Mouse (Mus musculus) intestine, embryonic 15.5 days (tissue): ENCODE data around the gene B3gnt7. TPM values are rescaled to one million over a fixed set of nuclear protein-coding genes. Genes with fewer than 3 reads are reported as not detected.
"Not testable (repeated sequence)": the region's sequence is repeated elsewhere in the genome, so short reads cannot be mapped to it uniquely, and the experiment has no call there.

Experiments
- ATAC-seq: fragments of 200-750 bp; cut with Nextera tagmentation; 2 replicates; pipeline ENCODE4 v1.8.0; 2017; ENCODE audit warnings: moderate TSS enrichment, moderate library complexity
- H3K27ac ChIP-seq: fragments of 300-500 bp; sonication (generic); 2 replicates; pipeline ENCODE4 v1.5.1; 2015; ENCODE audit warnings: mild to moderate bottlenecking, inconsistent platforms
- H3K27me3 ChIP-seq: fragments of 300-500 bp; sonication (generic); replicated peaks from 2 replicates; pipeline ENCODE4 v1.6.1; 2015; ENCODE audit warnings: inconsistent platforms
- H3K36me3 ChIP-seq: fragments of 300-500 bp; sonication (generic); 2 replicates; pipeline ENCODE4 v1.6.1; 2015; ENCODE audit warnings: inconsistent platforms
- H3K4me1 ChIP-seq: fragments of 300-500 bp; sonication (generic); replicated peaks from 2 replicates; pipeline ENCODE4 v1.6.1; 2015; ENCODE audit warnings: inconsistent platforms
- H3K4me2 ChIP-seq: fragments of 300-500 bp; sonication (generic); replicated peaks from 2 replicates; pipeline ENCODE4 v1.6.1; 2015; ENCODE audit warnings: mild to moderate bottlenecking, inconsistent platforms
- H3K4me3 ChIP-seq: fragments of 300-500 bp; sonication (generic); replicated peaks from 2 replicates; pipeline ENCODE4 v1.5.1; 2015; ENCODE audit warnings: inconsistent platforms
- H3K9ac ChIP-seq: fragments of 300-500 bp; sonication (generic); 2 replicates; pipeline ENCODE4 v1.6.1; 2015; ENCODE audit warnings: inconsistent platforms
- H3K9me3 ChIP-seq: fragments of 300-500 bp; sonication (generic); 2 replicates; pipeline ENCODE4 v1.6.1; 2016; ENCODE audit warnings: inconsistent platforms
- WGBS: fragments of 180-500 bp; shearing (Covaris S2); methylation state at CpG from one replicate; pipeline ENCODE4 v1.1.7; 2015; 5-methylcytosine and 5-hydroxymethylcytosine counted together
- polyA plus RNA-seq: library from polyadenylated mRNA; unstranded; fragments of >200 nt; fragmentation: Nextera tagmentation; extraction: Ambion mirVana; gene quantifications from 2 replicates; pipeline ENCODE4 v1.2.1, GENCODE M21; 2015

B3gnt7 gene
- polyA plus RNA-seq, 1 experiment from 2014 or later = 6.6 TPM

GRCm38 (mm10) chr1:86339156-86339812 lies 36.7 kb downstream of the B3gnt7 start:
- Histone ChIP-seq H3K27me3 (no peaks in the 10 kb centered on the region), H3K4me2 (no peak overlapping the region), H3K4me3 (no peak overlapping the region), H3K27ac (no peak overlapping the region), H3K9ac (no peak overlapping the region), H3K9me3 (no peaks in the 10 kb centered on the region), H3K36me3 (no peaks in the 10 kb centered on the region), H3K4me1 (no peaks in the 10 kb centered on the region)
- WGBS = 27% methylated on average over 4 of the region's 4 CpGs
- ATAC-seq = peak; percentile 65; the same call in 1 of the 2 replicates

- H3K27me3 ChIP-seq, H3K9me3 ChIP-seq, H3K4me3 ChIP-seq, H3K4me1 ChIP-seq, H3K9ac ChIP-seq, H3K4me2 ChIP-seq, H3K27ac ChIP-seq, ATAC-seq, H3K36me3 ChIP-seq: not testable (repeated sequence)
- WGBS = 83% methylated on average over 2 of the region's 2 CpGs
Measured at GRCm38 (mm10) chr1:86341096-86341495, 38.5 kb downstream of the B3gnt7 start.

- WGBS = 87% methylated on average over 2 of the region's 2 CpGs
- Histone ChIP-seq H3K9ac (no peak overlapping the region), H3K4me2 (no peak overlapping the region), H3K9me3 (no peaks in the 10 kb centered on the region), H3K4me3 (no peak overlapping the region), H3K27me3 (no peaks in the 10 kb centered on the region), H3K4me1 (no peaks in the 10 kb centered on the region), H3K27ac (no peak overlapping the region), H3K36me3 (no peaks in the 10 kb centered on the region)
- no peak for ATAC-seq
Measured at GRCm38 (mm10) chr1:86342371-86342770, 39.7 kb downstream of the B3gnt7 start.

DNA sequence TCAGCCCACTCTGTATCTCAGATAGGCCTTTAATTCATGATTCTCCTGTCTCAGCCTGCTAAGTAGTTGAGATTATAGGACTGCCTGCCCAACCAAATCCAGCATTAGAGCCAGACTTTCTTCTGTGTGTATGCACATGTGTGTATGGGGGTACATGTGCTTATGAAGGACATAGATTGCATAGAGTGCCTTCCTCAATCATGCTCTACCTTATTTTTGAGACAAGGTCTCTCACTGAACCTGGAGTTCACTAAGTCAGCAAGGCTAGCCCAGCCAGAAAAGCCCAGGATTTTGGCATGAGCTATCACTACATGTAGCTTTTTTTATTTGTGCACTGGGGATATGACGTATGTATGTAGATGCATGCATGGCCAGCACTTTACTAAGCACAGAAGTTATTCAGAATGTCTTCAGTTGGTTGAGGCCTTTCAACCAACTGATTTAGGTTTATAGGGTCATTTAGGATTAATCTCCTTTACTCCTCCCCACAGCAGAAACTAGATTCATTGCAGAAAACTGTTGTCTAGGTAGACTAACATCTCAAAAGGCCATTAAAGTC lies 40.5 kb downstream of the B3gnt7 start:
- 92% methylated on average over 1 of the region's 1 CpGs for WGBS
- H3K4me1 ChIP-seq = no peaks in the 10 kb centered on the region
- ATAC-seq = no peak
- H3K9me3 ChIP-seq = no peaks in the 10 kb centered on the region
- no peaks in the 10 kb centered on the region for H3K27me3 ChIP-seq
- H3K27ac ChIP-seq = no peak overlapping the region
- no peak overlapping the region for H3K9ac ChIP-seq
- H3K4me3 ChIP-seq = no peak overlapping the region
- no peak overlapping the region for H3K4me2 ChIP-seq
- H3K36me3 ChIP-seq = peaks cover 3% of the 10 kb centered on the region; the same call in 1 of the 2 replicates

DNA sequence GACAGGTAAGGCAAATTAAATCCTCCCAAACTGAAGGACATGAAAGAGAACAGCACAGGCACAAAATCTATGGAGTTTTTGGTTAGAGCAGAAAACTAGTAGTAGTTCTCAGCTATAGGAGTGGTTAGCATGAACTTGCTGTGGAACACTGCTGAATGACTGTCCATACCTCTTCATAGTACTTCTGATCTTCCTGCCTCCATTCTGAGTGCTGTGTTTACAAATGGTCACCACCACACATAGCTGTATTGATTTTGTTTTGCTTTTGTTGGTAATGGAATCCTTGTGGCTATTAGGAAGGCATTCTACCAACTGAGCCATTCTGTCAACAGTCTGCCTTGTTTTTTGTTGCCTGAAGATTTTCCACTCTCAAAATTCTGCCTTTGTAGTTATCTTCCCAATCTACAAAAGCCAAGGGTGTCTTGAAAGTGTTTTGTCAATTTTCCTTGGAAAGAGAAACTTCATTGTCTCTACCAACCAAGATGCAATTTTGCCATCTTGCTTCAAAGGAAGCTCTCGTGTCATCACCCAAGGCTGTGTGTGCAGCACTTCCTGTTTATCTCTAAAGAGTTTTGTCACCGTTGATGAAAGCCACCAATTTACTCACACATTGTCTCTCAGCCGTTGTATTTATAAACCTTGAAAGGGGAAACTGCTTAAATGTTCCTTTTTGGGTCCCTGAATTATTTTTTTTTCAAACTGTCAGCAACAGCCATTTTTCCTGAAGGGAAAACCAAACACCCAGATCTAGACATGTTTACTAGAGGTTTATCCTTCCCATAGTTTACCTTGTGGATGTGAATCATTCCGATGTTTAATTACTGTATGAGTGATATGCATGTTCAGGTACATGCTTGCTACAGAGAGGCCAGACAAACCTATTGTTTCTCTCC lies 41.6 kb downstream of the B3gnt7 start:
- Histone ChIP-seq H3K4me2 (no peak overlapping the region), H3K27ac (no peak overlapping the region), H3K36me3 (peaks cover 13% of the 10 kb centered on the region), H3K4me3 (no peak overlapping the region), H3K9me3 (no peaks in the 10 kb centered on the region), H3K9ac (no peak overlapping the region), H3K27me3 (no peaks in the 10 kb centered on the region), H3K4me1 (no peaks in the 10 kb centered on the region)
- WGBS = 54% methylated on average over 4 of the region's 4 CpGs
- no peak for ATAC-seq

GRCm38 (mm10) chr1:86345069-86345468 lies 42.4 kb downstream of the B3gnt7 start:
- peaks cover 20% of the 10 kb centered on the region for H3K36me3 ChIP-seq
- ATAC-seq = no peak
- no peaks in the 10 kb centered on the region for H3K4me1 ChIP-seq
- no peaks in the 10 kb centered on the region for H3K9me3 ChIP-seq
- H3K4me2 ChIP-seq = no peak overlapping the region
- H3K27ac ChIP-seq = no peak overlapping the region
- H3K4me3 ChIP-seq = no peak overlapping the region
- no peaks in the 10 kb centered on the region for H3K27me3 ChIP-seq
- H3K9ac ChIP-seq = no peak overlapping the region
- 93% methylated on average over 4 of the region's 4 CpGs for WGBS

GRCm38 (mm10) chr1:86345956-86346355 lies 43.3 kb downstream of the B3gnt7 start:
- H3K27me3 ChIP-seq = no peaks in the 10 kb centered on the region
- no peak overlapping the region for H3K27ac ChIP-seq
- no peak for ATAC-seq
- H3K4me3 ChIP-seq = no peak overlapping the region
- no peak overlapping the region for H3K9ac ChIP-seq
- no peaks in the 10 kb centered on the region for H3K4me1 ChIP-seq
- 91% methylated on average over 4 of the region's 4 CpGs for WGBS
- no peak overlapping the region for H3K4me2 ChIP-seq
- no peaks in the 10 kb centered on the region for H3K9me3 ChIP-seq
- H3K36me3 ChIP-seq = peaks cover 28% of the 10 kb centered on the region

- H3K4me2 ChIP-seq = no peak overlapping the region
- no peak for ATAC-seq
- 84% methylated on average over 3 of the region's 3 CpGs for WGBS
- no peaks in the 10 kb centered on the region for H3K27me3 ChIP-seq
- H3K9ac ChIP-seq = no peak overlapping the region
- no peak overlapping the region for H3K4me3 ChIP-seq
- peaks cover 34% of the 10 kb centered on the region for H3K36me3 ChIP-seq
- no peaks in the 10 kb centered on the region for H3K4me1 ChIP-seq
- no peak overlapping the region for H3K27ac ChIP-seq
- no peaks in the 10 kb centered on the region for H3K9me3 ChIP-seq
Measured at GRCm38 (mm10) chr1:86346851-86347715, 44.5 kb downstream of the B3gnt7 start.

DNA sequence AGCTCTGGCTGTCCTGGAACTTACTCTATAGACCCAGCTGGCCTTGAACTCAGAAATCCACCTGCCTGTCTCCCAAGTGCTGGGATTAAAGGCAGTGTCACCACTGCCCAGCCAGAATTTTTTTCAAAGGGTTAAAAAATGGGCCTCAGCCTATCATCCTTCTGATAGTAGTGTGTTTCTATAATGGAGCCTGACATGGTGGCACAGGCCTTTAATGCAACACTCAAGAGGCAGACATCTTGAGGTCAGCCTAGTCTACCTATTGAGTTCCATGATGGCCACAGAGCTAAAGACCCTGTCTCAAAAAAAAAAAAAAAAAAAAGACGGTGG lies 45.0 kb downstream of the B3gnt7 start:
- Histone ChIP-seq H3K4me1 (no peaks in the 10 kb centered on the region), H3K4me2 (no peak overlapping the region), H3K9me3 (no peaks in the 10 kb centered on the region), H3K4me3 (no peak overlapping the region), H3K9ac (no peak overlapping the region), H3K27me3 (no peaks in the 10 kb centered on the region), H3K36me3 (peaks cover 34% of the 10 kb centered on the region), H3K27ac (no peak overlapping the region)
- no peak for ATAC-seq
- WGBS = 71% methylated on average over 1 of the region's 1 CpGs

DNA sequence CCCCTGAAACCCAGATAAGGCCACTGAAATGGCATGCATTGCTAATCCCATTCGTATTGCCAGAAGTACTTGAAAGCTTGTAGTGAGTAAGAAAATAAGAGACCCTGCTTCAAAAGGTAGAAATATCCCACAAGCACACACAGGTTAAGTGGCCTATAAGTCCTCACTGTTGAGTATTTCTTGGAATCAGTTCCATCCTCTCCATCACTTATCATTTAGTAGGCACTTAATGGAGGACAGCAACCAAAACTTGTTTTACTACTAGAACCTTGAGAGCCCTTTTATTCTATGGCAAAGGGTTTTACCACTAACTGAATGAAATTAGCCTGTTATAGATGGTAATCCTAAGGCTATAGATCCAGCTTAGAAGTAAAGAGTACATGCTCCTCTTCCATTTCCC lies 45.5 kb downstream of the B3gnt7 start:
- no peak overlapping the region for H3K9ac ChIP-seq
- H3K9me3 ChIP-seq = no peaks in the 10 kb centered on the region
- no peak overlapping the region for H3K27ac ChIP-seq
- H3K4me1 ChIP-seq = no peaks in the 10 kb centered on the region
- ATAC-seq = no peak
- H3K4me2 ChIP-seq = no peak overlapping the region
- H3K4me3 ChIP-seq = no peak overlapping the region
- peaks cover 34% of the 10 kb centered on the region for H3K36me3 ChIP-seq
- WGBS = 61% methylated on average over 1 of the region's 1 CpGs
- H3K27me3 ChIP-seq = no peaks in the 10 kb centered on the region

- Histone ChIP-seq H3K27ac (no peak overlapping the region), H3K4me3 (no peak overlapping the region), H3K4me2 (no peak overlapping the region), H3K4me1 (no peaks in the 10 kb centered on the region), H3K9me3 (no peaks in the 10 kb centered on the region), H3K9ac (no peak overlapping the region), H3K36me3 (peaks cover 34% of the 10 kb centered on the region), H3K27me3 (no peaks in the 10 kb centered on the region)
- 83% methylated on average over 4 of the region's 4 CpGs for WGBS
- no peak for ATAC-seq
Measured at GRCm38 (mm10) chr1:86348801-86349200, 46.2 kb downstream of the B3gnt7 start.

DNA sequence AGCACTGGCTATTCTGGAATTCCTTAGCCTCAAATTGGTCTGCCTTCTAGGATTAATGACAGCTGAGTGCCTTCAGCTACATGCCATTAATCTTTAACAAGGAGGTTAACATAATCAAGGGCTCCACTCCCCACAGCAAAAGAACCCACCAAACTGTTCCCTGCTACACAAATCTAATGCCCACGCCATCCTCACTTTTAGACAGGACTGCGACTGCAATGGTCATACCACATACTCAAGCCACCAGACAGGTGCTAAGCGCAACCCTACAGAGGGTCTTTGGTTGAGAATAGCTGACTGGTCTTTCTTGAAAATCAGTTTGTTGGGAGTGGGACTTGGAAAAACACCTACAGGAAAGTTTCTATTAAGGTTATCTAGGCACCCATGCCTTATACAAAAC lies 46.6 kb downstream of the B3gnt7 start:
- Histone ChIP-seq H3K36me3 (peaks cover 34% of the 10 kb centered on the region), H3K27me3 (no peaks in the 10 kb centered on the region), H3K9ac (no peak overlapping the region), H3K4me3 (no peak overlapping the region), H3K9me3 (no peaks in the 10 kb centered on the region), H3K4me2 (no peak overlapping the region), H3K4me1 (no peaks in the 10 kb centered on the region), H3K27ac (no peak overlapping the region)
- ATAC-seq = no peak
- whole genome bisulfite sequencing = 93% methylated on average over 3 of the region's 3 CpGs
